Mouse (Mus musculus): ENCODE measurements around the gene Mex3a.
"Not testable (repeated sequence)": the region's sequence is repeated elsewhere in the genome, so short reads cannot be mapped to it uniquely, and the experiment has no call there.

Mex3a gene

DNA sequence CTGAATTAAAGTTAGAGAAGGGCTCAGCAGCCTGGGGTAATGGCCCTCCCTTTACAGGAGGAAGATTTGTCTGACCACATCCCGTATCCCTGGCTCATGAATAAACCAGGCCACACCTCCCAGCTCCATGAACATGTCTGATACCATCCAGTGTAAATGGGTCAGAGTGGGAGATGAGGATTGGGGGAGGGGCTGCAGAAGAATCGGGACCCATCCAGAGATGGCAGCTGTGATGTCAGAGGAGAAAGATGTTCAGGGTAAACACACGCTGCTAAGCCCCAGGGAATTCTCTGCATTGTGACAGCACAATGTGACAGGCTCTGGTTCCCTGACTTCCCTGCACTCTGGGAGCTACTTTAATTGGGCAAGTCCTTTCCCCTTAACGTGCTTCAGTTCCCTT, 31.2 kb downstream of the Mex3a start:
- in situ Hi-C loops (cut with MboI; ENCODE audit: unreplicated experiment in 2 of 2), result no loop called here

DNA sequence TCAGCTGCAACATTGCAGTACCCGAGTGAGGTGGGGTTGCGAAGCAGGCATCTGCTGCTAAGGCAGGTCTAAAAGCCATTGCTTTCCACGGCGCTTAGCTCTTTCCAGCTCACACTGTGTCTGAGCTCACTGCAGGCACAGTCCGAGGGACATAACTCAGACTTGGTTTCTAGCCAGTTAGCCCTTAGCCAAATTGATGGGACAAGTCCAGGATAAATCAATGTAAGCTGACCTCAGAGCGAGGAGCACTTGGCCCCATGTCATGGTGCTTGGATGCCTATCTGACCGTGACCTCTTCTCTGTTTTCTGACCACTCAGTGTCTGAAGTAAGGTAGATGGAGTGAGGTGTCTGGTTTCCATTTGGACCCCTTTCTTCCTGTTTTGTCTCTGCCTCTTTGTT, 31.8 kb downstream of the Mex3a start:
- in situ Hi-C loops (cut with MboI; ENCODE audit: unreplicated experiment in 2 of 2), result no loop called here

DNA sequence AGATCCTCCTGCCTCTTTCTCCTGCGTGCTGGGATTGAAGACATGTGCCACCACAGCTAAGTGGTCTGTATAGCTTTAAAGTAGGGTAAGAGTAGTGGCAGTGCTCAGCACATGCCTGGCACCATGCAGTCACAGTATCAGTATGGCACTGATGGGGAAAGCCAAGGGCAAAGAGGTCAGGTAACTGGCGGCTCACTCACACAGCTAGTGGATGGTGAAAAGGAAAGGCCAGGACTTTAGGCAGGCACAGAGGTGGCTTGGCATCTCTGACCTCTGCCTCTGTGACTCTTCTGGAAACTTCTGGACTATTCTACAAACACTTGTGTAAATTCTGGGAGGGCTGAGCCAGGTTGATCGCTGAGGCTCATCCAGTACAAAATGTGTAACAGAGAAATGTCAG, 33.9 kb downstream of the Mex3a start:
- in situ Hi-C loops (cut with MboI; ENCODE audit: unreplicated experiment in 2 of 2), result no loop called here

DNA sequence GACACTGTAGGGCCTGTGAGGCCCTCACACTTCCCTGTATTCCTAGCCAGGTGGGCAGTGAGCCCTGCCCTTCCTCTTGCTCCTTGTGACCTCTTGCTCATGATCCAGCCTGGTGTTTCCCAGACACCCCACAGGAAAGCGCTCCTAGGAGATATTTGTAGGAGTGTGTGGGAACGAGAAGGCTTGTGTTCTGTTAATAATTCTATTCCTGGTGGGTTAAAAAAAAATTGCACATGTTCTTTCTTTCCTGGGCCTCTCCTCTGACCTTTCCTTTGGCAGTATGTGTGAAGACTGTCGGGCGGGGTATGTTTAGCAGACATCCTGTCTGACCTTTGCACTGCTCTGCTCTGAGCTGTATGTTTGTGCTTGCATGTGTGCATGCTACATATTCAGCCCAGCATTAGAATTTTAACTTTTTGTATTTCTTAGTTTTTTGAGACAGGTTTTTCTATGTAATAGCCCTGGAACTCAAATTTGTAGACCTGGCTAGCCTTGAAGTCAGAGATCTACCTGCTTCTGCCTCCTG, 34.4 kb downstream of the Mex3a start:
- in situ Hi-C loops (cut with MboI; ENCODE audit: unreplicated experiment in 2 of 2), result no loop called here

- in situ Hi-C loops (cut with MboI; ENCODE audit: unreplicated experiment in 2 of 2), result no loop called here
Observed at GRCm38 (mm10) chr3:88567892-88568291, 35.7 kb downstream of the Mex3a start.

GRCm38 (mm10) chr3:88568615-88569014, 36.4 kb downstream of the Mex3a start:
- in situ Hi-C loops (cut with MboI; ENCODE audit: unreplicated experiment in 2 of 2), result no loop called here

- in situ Hi-C loops (cut with MboI; ENCODE audit: unreplicated experiment in 2 of 2), result no loop called here
Observed at GRCm38 (mm10) chr3:88569093-88569492, 36.9 kb downstream of the Mex3a start.

DNA sequence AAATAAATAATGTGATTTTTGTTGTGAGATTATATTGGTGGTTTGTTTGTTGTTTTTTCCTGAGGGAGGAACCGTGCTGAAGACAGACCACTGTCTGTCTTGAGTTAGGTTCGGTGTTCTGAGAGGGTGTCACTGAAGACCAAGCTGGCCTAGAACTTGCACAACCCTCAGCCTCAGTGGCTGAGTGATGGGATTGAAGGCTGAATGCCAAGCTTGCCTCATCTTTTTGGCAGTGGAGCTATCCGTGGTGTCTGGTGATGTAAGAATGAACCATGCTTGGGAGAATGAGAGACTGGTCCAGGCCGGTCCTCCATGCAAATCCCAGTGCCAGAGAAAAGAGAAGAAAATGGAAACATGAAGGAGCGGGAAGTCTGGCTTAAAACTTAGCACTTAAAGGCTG, 37.5 kb downstream of the Mex3a start:
- in situ Hi-C loops (cut with MboI; ENCODE audit: unreplicated experiment in 2 of 2), result no loop called here

DNA sequence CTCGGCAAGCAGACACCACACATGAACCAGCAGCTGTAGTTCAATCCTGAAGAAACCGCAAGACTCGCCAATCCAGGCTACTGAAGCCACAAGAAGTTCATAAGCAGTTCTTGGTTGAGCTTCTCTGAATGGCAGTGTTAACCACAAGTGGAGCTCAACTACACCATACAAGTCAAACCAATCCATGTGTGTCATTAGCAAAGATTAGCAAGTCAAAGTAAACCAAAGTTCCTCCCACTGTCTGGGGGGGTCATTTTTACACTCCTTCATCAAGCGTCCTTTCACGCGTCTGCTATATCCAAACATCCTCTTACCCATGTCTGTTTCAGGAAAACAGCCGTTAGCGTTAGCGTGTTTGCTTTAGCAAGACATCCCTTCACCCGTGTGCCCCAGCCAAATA, 38.1 kb downstream of the Mex3a start:
- in situ Hi-C loops (cut with MboI; ENCODE audit: unreplicated experiment in 2 of 2), result no loop called here

DNA sequence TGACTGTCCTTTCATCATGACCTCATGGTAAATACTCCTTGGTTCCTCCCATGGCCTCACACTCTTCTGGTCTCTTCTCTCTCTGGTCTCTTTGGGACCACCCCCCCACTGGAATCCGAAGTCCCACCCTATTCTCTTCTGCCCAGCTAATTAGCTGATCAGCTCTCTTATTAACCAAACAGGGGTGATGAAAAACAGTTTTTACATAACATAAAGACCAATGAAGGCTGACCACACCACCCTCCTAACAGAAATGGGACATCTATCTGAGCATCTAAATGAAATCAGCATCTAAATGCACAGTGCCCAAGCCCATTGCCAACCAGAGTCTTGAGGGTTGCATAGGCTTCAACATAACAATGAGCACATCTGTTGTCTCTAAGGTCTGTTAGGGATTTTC, 39.7 kb downstream of the Mex3a start:
- in situ Hi-C loops (cut with MboI; ENCODE audit: unreplicated experiment in 2 of 2), result no loop called here

- in situ Hi-C loops (cut with MboI; ENCODE audit: unreplicated experiment in 2 of 2), result no loop called here
Observed at GRCm38 (mm10) chr3:88572835-88573234, 40.6 kb downstream of the Mex3a start.

DNA sequence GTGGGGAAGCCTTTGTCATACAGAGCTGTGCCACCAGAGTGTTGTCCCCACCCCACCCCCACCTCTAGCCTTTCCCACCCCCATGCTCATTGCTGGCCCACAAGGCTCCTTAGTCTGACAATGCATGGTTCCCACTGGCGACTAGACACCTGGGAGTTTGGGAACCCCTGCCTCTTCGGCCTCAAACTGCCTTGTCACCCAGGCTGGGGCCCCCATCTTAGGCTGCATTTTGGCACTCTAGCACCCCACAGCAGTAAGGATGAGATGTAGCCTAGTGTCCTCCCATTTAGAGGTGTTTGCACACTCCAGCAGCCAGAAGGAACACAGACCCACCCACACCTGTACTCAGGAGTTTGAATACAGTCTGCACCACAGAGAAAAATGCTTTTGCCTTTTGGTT, 41.6 kb downstream of the Mex3a start:
- in situ Hi-C loops (cut with MboI; ENCODE audit: unreplicated experiment in 2 of 2), result no loop called here

DNA sequence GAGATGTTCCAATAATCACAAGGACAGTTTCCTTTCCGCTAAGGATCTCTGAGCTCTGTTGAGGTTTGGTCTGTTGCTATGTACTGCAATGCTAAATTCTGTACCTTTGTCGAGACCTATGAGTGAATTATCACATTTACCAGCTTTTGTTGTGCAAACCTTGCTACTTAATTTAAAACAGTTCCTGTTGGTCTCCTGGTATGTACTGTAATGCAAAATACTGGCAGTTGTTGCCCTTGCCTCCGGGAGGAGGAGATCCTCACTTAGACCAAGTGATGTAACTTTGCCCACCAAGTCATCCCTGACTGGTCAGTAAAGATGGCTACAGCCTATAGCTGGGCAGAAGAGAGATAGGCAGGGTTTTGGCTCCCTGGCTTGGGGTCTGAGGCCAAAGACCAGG, 43.3 kb downstream of the Mex3a start, which contains the start of gene Ssr2:
Ssr2 (plus strand) TSS at position 337 of the 400 bp plus-strand sequence.
- in situ Hi-C loops (cut with MboI; ENCODE audit: unreplicated experiment in 2 of 2), result no loop called here

- in situ Hi-C loops (cut with MboI; ENCODE audit: unreplicated experiment in 2 of 2), result not testable (repeated sequence)
Observed at GRCm38 (mm10) chr3:88577846-88578245, 45.7 kb downstream of the Mex3a start.

DNA sequence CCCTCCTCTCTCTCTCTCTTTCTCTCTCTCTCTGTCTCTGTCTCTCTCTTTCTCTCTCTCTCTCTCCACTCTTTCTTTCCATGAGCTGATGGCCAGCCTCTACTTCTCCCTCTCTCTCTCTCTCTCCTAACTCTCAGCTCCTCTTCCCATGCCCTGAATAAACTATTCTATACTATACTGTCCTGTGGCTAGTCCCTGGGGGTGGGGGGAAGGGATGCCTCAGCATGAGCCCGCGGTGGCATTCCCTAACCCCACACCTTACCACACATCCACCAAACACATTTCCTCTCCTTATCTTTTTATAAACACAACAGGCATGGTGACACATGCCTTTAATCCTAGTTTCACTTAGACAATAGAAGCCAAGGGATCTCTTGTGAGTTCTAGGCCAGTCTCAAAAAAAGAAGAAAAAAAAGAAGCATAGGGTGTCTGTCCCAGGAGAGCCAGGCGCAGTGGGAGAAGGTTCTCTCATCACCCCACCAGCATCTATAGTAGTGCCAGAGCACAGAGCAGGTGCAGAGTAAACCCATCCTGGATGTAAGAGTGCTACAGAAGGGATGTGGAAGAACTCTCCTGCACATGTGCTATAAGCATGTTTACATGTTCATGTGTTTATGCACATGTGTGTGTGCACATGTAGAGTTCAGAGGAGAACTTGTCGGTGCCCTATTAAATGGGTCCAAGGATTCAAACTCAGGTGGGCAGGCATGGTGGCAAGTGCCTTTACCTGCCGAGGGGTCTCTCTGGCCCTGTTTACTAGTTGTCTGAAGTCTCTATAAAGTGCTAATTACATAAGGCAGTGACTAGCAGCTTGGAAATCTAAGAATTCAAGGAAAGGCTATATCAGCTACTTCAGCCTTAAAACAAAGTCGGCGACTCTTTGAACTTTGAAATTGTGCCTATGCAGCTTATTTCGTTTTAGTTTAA, 46.6 kb downstream of the Mex3a start:
- in situ Hi-C loops (cut with MboI; ENCODE audit: unreplicated experiment in 2 of 2), result no loop called here

DNA sequence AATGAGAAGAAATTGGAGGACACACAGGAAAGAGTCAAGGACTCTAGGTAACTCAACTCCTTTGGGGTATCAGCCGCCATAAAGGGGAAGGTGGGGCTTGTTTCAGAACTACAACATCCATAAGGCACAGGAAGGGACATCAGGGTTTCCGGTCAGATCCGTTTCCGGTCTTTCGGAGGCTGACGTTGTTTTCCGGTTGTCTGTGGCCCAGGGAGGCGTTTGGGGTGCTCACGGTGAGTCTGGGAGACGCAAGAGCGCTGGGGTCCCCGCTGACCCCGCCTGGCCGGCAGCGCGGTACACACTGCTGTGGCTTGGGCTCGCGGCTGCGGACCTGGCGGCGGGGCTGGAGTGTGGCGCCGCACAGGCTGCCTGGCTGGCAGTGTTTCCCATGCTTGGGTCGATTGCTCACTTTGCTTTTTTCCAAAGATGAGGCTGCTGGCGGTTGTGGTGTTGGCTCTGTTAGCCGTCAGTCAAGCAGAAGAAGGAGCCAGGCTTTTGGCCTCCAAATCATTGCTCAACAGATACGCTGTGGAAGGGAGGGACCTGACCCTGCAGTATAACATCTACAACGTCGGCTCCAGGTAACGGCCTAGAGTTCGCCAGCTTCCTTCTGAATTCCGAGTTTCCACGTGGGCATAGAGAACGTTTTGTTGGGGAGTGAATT, 47.4 kb downstream of the Mex3a start:
- in situ Hi-C loops (cut with MboI; ENCODE audit: unreplicated experiment in 2 of 2), result no loop called here

- in situ Hi-C loops (cut with MboI; ENCODE audit: unreplicated experiment in 2 of 2), result no loop called here
Observed at GRCm38 (mm10) chr3:88585769-88586168, 53.6 kb downstream of the Mex3a start.

DNA sequence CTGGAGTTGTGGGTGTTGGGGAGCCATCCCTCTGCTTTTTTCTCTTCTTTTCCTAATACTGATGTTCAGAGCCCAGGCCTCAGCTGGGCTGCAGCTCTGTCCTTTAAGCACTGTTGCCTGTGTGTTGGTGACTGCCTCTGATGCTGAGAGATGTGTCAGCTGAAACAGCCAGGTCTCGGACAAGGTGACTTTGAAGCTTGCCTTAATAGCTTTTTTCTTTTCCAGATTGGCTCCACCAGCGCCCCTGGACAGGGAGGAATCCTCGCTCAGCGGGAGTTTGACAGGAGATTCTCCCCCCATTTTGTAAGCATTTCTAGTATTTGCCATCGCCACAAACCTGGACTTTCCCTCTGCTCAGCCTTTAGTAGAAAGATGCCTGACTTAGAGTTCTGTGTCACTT, 54.4 kb downstream of the Mex3a start:
- in situ Hi-C loops (cut with MboI; ENCODE audit: unreplicated experiment in 2 of 2), result no loop called here

- in situ Hi-C loops (cut with MboI; ENCODE audit: unreplicated experiment in 2 of 2), result loop anchor here in 1 of 2 experiments (10.0 kb wide), 1 partner anchor 155 kb away; no protein-coding TSS in a partner anchor
Observed at GRCm38 (mm10) chr3:88590246-88590645, 58.1 kb downstream of the Mex3a start.
